Mouse (Mus musculus): ENCODE data around the gene Nbl1. TPM values are rescaled to one million over a fixed set of nuclear protein-coding genes. Genes with fewer than 3 reads are reported as not detected.

The Nbl1 gene
- polyA plus RNA-seq, 1 experiment from 2014 or later = 15.1 TPM

DNA sequence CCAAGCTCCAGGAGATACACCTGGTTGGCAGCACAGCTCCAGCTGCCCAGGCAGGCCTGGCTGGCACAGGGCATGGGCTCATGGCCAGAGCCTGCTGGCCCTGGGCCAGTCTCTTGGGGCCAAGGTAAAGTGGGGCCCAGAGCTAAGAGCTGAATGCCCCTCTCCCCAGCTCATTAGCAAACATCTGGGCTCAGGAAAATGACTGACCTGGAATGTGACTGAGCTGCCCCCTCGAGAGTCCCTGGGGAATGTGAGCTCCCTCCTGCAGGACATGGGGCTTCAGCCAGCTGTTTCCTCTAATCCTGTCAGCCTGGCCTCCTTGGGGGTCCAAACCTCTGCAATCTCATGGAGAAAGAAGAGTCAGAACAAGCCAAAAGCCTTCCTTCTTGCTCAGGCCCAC lies 2.6 kb upstream of the Nbl1 start:
- no peak overlapping the region for H3K4me3 ChIP-seq (ENCODE audit: control insufficient read depth in 1 of 2, insufficient read depth in 1 of 2, low read depth in 1 of 2, low read length in 2 of 2)
- no peak overlapping the region for H3K27ac ChIP-seq (replicated peaks in 1 of 2; ENCODE audit: control insufficient read depth in 1 of 2, insufficient read depth in 1 of 2, low read depth in 2 of 2, low read length in 2 of 2)
- H3K36me3 ChIP-seq (ENCODE audit: control insufficient read depth, insufficient read depth, low read length) = no peaks in the 10 kb centered on the region
- no peak overlapping the region for H3K9ac ChIP-seq (ENCODE audit: low read length)
- no peak for ATAC-seq (ENCODE audit: insufficient number of reproducible peaks, insufficient read depth, low FRiP score, low read depth)
- 0 out of 2 replicates have a peak, but pooled peaks cover 6% of the 10 kb centered on the region for H3K9me3 ChIP-seq (ENCODE audit: control insufficient read depth, low read length)
- H3K4me2 ChIP-seq (ENCODE audit: low read length) = no peak overlapping the region
- 39% methylated on average over 1 of the region's 1 CpGs for WGBS
- peaks cover 12% of the 10 kb centered on the region for H3K27me3 ChIP-seq (ENCODE audit: control insufficient read depth, insufficient read depth, low read length)
- peaks cover 6 to 14% of the 10 kb centered on the region in 2 experiments; a peak in 3 of 4 replicates for H3K4me1 ChIP-seq (ENCODE audit: control insufficient read depth in 2 of 2, insufficient read depth in 2 of 2, low read length in 2 of 2)

DNA sequence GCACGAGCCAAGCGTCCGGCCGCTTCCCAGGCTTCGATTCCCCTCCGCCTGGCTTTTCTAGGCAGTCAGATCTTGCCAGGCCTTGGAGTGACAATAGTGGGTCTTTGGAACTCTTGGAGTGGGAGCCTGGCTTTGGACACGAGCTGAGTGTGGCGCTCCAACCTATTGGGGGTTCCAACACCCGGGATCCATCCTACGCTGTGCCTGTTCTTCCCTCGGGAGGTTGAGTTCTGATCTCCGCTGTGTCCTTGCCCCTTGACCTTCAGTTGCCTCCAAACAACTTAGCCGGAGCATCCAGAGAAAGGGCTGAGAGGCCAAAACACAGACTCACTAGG lies 370 bp upstream of the Nbl1 start:
- H3K36me3 ChIP-seq (ENCODE audit: control insufficient read depth, insufficient read depth, low read length) = no peaks in the 10 kb centered on the region
- H3K4me1 ChIP-seq (ENCODE audit: control insufficient read depth in 2 of 2, insufficient read depth in 2 of 2, low read length in 2 of 2) = peaks cover 9 to 14% of the 10 kb centered on the region in 2 experiments; a peak in 3 of 4 replicates
- 24% methylated on average over 13 of the region's 13 CpGs for WGBS
- 0 out of 2 replicates have a peak, but pooled peaks cover 6% of the 10 kb centered on the region for H3K9me3 ChIP-seq (ENCODE audit: control insufficient read depth, low read length)
- no peak overlapping the region for H3K27ac ChIP-seq (replicated peaks in 1 of 2; ENCODE audit: control insufficient read depth in 1 of 2, insufficient read depth in 1 of 2, low read depth in 2 of 2, low read length in 2 of 2)
- H3K4me3 ChIP-seq (ENCODE audit: control insufficient read depth in 1 of 2, insufficient read depth in 1 of 2, low read depth in 1 of 2, low read length in 2 of 2) = peak overlapping the region; percentile 20 to 69; a peak in 3 of 4 replicates
- ATAC-seq (ENCODE audit: insufficient number of reproducible peaks, insufficient read depth, low FRiP score, low read depth) = 0 out of 2 replicates have a peak, but pooled peaks have one; percentile 4
- peak overlapping the region; percentile 99 for H3K4me2 ChIP-seq (ENCODE audit: low read length)
- peaks cover 12% of the 10 kb centered on the region for H3K27me3 ChIP-seq (ENCODE audit: control insufficient read depth, insufficient read depth, low read length)
- H3K9ac ChIP-seq (ENCODE audit: low read length) = peak overlapping the region; percentile 79

DNA sequence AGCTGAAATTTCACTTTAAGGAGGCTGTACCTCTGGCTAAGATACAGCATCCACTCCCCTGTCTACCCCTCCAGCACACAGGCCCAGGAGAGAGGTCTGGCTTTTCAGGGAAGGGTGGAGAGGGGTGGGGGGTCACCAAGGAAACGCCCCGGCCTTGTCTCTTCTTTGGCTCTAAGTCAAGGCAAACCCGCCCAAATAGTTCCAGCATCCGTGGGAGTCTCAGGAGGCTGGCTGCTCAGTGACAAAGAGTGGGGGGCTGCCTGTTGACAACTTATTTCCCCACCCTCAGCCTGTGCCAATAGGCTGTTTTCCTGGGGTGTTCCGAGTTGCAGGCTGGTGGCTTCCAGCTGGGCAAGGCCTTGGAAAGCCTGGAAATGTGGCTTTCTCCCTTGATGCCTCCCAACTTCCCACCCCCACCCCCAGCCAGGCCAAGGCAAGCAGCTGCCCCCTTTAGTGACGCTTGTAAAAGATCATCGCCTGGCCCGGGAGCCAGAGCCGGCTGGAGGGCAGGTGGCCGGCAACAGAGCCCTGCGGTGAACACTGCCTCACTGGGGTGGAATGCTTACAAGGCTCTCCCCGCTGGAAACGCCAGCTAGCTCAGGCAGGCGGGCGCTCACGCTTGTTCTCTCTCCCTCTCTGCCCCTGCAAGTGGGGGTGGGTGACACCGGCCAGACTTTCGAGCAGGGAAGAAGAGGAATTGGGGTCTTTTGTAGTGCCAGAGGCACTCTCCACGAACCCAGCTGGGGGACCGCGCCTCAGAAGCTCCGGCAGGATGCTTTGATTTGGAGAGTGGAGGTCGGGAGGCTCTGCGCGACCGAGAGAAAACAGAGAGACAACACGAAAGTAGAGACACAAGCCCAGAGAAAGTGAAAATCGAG lies 1.1 kb downstream of the Nbl1 start:
- Histone ChIP-seq H3K9ac (ENCODE audit: low read length) (peak overlapping the region; percentile 79), H3K4me2 (ENCODE audit: low read length) (peak overlapping the region; percentile 99), H3K36me3 (ENCODE audit: control insufficient read depth, insufficient read depth, low read length) (no peaks in the 10 kb centered on the region), H3K27ac (replicated peaks in 1 of 2; ENCODE audit: control insufficient read depth in 1 of 2, insufficient read depth in 1 of 2, low read depth in 2 of 2, low read length in 2 of 2) (no peak overlapping the region), H3K4me3 (ENCODE audit: control insufficient read depth in 1 of 2, insufficient read depth in 1 of 2, low read depth in 1 of 2, low read length in 2 of 2) (peak overlapping the region; percentile 63 to 69), H3K27me3 (ENCODE audit: control insufficient read depth, insufficient read depth, low read length) (peaks cover 12% of the 10 kb centered on the region), H3K4me1 (ENCODE audit: control insufficient read depth in 2 of 2, insufficient read depth in 2 of 2, low read length in 2 of 2) (peaks cover 10 to 14% of the 10 kb centered on the region in 2 experiments; a peak in 3 of 4 replicates), H3K9me3 (ENCODE audit: control insufficient read depth, low read length) (0 out of 2 replicates have a peak, but pooled peaks cover 6% of the 10 kb centered on the region)
- no peak for ATAC-seq (ENCODE audit: insufficient number of reproducible peaks, insufficient read depth, low FRiP score, low read depth)
- WGBS = 8% methylated on average over 28 of the region's 28 CpGs

GRCm38 (mm10) chr4:139091066-139091465 lies 1.7 kb downstream of the Nbl1 start:
- Histone ChIP-seq H3K9me3 (ENCODE audit: control insufficient read depth, low read length) (0 out of 2 replicates have a peak, but pooled peaks cover 6% of the 10 kb centered on the region), H3K36me3 (ENCODE audit: control insufficient read depth, insufficient read depth, low read length) (no peaks in the 10 kb centered on the region), H3K4me3 (ENCODE audit: control insufficient read depth in 1 of 2, insufficient read depth in 1 of 2, low read depth in 1 of 2, low read length in 2 of 2) (0 out of 4 replicates have a peak overlapping the region, but pooled peaks of 1 of the 2 experiments have one; percentile 69), H3K9ac (ENCODE audit: low read length) (no peak overlapping the region), H3K27me3 (ENCODE audit: control insufficient read depth, insufficient read depth, low read length) (peaks cover 12% of the 10 kb centered on the region), H3K4me1 (ENCODE audit: control insufficient read depth in 2 of 2, insufficient read depth in 2 of 2, low read length in 2 of 2) (peaks cover 8 to 14% of the 10 kb centered on the region in 2 experiments; a peak in 3 of 4 replicates), H3K27ac (replicated peaks in 1 of 2; ENCODE audit: control insufficient read depth in 1 of 2, insufficient read depth in 1 of 2, low read depth in 2 of 2, low read length in 2 of 2) (no peak overlapping the region), H3K4me2 (ENCODE audit: low read length) (0 out of 2 replicates have a peak overlapping the region, but pooled peaks have one; percentile 99)
- no peak for ATAC-seq (ENCODE audit: insufficient number of reproducible peaks, insufficient read depth, low FRiP score, low read depth)
- WGBS = 59% methylated on average over 7 of the region's 7 CpGs

DNA sequence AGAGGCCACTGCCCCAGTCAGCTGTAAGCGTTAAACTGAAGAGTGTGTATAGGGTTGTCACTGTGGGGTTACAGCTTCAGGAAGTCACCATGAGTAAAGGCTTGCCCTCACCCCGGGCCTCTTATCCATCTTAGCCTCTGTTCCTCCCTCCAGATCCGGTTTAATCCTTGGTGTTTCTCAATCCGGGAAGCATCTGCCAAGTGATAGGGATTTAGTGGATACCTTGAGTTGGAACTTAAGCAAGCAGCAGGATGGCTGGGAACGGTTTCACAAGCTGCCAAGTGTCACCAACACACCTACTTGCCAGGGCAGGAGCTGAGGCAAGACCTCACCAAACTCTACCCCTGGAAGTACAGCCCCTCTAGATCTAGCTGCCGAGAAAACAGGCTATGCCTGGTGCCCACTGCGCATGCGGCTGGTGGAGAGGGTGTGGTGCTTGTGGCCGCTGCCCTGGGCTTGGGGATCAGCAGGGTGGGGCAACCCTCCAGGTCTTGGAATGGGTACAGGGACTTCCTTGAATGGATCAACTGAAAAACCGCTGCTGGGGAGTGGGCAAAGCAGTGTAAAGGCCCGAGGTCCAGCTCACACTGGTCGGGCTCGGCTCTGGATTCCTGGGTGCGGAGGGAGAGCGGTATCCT lies 2.4 kb downstream of the Nbl1 start:
- Histone ChIP-seq H3K27ac (replicated peaks in 1 of 2; ENCODE audit: control insufficient read depth in 1 of 2, insufficient read depth in 1 of 2, low read depth in 2 of 2, low read length in 2 of 2) (no peak overlapping the region), H3K4me3 (ENCODE audit: control insufficient read depth in 1 of 2, insufficient read depth in 1 of 2, low read depth in 1 of 2, low read length in 2 of 2) (no peak overlapping the region), H3K4me1 (ENCODE audit: control insufficient read depth in 2 of 2, insufficient read depth in 2 of 2, low read length in 2 of 2) (peaks cover 8 to 14% of the 10 kb centered on the region in 2 experiments; a peak in 3 of 4 replicates), H3K27me3 (ENCODE audit: control insufficient read depth, insufficient read depth, low read length) (peaks cover 16% of the 10 kb centered on the region), H3K36me3 (ENCODE audit: control insufficient read depth, insufficient read depth, low read length) (no peaks in the 10 kb centered on the region), H3K9me3 (ENCODE audit: control insufficient read depth, low read length) (0 out of 2 replicates have a peak, but pooled peaks cover 6% of the 10 kb centered on the region), H3K9ac (ENCODE audit: low read length) (no peak overlapping the region), H3K4me2 (ENCODE audit: low read length) (no peak overlapping the region)
- WGBS = 67% methylated on average over 15 of the region's 15 CpGs
- ATAC-seq (ENCODE audit: insufficient number of reproducible peaks, insufficient read depth, low FRiP score, low read depth) = no peak

GRCm38 (mm10) chr4:139088982-139089671 lies 3.7 kb downstream of the Nbl1 start:
- Histone ChIP-seq H3K9ac (ENCODE audit: low read length) (no peak overlapping the region), H3K9me3 (ENCODE audit: control insufficient read depth, low read length) (no peaks in the 10 kb centered on the region), H3K4me1 (ENCODE audit: control insufficient read depth in 2 of 2, insufficient read depth in 2 of 2, low read length in 2 of 2) (peaks cover 8 to 14% of the 10 kb centered on the region in 2 experiments; a peak in 3 of 4 replicates), H3K27ac (replicated peaks in 1 of 2; ENCODE audit: control insufficient read depth in 1 of 2, insufficient read depth in 1 of 2, low read depth in 2 of 2, low read length in 2 of 2) (no peak overlapping the region), H3K27me3 (ENCODE audit: control insufficient read depth, insufficient read depth, low read length) (peaks cover 28% of the 10 kb centered on the region), H3K4me2 (ENCODE audit: low read length) (no peak overlapping the region), H3K4me3 (ENCODE audit: control insufficient read depth in 1 of 2, insufficient read depth in 1 of 2, low read depth in 1 of 2, low read length in 2 of 2) (no peak overlapping the region), H3K36me3 (ENCODE audit: control insufficient read depth, insufficient read depth, low read length) (no peaks in the 10 kb centered on the region)
- 51% methylated on average over 9 of the region's 9 CpGs for WGBS
- no peak for ATAC-seq (ENCODE audit: insufficient number of reproducible peaks, insufficient read depth, low FRiP score, low read depth)

DNA sequence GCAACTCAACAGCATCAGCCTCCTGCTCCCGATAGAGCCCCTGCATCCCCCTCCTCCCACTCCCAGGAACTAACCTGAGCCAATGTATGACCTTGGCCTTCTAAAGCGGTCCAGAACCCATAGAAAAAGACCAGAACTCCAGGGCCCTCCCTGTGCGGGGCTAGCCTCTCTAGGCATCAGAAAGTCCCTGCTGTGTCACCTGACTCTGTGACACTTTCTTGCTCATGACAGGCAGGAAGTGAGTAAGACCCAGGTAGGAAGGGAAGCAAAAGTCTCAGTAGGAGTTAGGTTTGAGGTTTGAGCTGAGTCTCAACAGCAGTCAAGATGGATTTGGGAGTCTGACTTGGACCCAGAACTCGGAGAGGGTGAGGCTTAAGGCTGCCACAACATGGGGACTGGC lies 5.8 kb downstream of the Nbl1 start:
- ATAC-seq (ENCODE audit: insufficient number of reproducible peaks, insufficient read depth, low FRiP score, low read depth) = no peak
- Histone ChIP-seq H3K27ac (replicated peaks in 1 of 2; ENCODE audit: control insufficient read depth in 1 of 2, insufficient read depth in 1 of 2, low read depth in 2 of 2, low read length in 2 of 2) (no peak overlapping the region), H3K4me2 (ENCODE audit: low read length) (no peak overlapping the region), H3K9ac (ENCODE audit: low read length) (no peak overlapping the region), H3K9me3 (ENCODE audit: control insufficient read depth, low read length) (no peaks in the 10 kb centered on the region), H3K4me1 (ENCODE audit: control insufficient read depth in 2 of 2, insufficient read depth in 2 of 2, low read length in 2 of 2) (peaks cover 7 to 17% of the 10 kb centered on the region in 2 experiments; a peak in 3 of 4 replicates), H3K36me3 (ENCODE audit: control insufficient read depth, insufficient read depth, low read length) (no peaks in the 10 kb centered on the region), H3K4me3 (ENCODE audit: control insufficient read depth in 1 of 2, insufficient read depth in 1 of 2, low read depth in 1 of 2, low read length in 2 of 2) (no peak overlapping the region), H3K27me3 (ENCODE audit: control insufficient read depth, insufficient read depth, low read length) (peaks cover 26% of the 10 kb centered on the region)
- 64% methylated on average over 4 of the region's 4 CpGs for WGBS

All from heart, embryonic 14.5 days (tissue).